Mouse (Mus musculus): ENCODE measurements around the gene P2rx3. TPM values are rescaled to one million over a fixed set of nuclear protein-coding genes. Genes with fewer than 3 reads are reported as not detected.

Gene P2rx3
- total RNA-seq, 2 experiments from 2014 or later: 2.3 to 2.4 TPM

DNA sequence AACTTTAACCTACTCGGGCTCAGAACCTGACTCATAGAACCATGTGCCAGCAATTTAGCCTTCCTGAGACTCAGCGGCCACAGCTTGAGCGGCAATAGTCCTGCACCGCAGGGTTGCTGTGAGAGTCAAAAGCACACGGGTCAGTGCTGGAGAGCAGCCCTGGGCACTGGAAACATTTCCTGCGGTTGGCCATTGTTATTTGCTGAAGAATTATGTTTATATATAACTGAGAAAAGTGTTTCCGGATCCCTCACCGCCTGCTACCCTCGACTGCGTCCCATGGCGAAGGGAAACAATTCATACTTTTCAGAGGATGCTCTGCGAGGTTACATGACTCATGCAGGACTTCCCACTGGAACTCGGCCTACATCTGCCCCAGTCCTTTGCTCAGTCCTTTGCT, 35.8 kb downstream of the P2rx3 start:
- Histone ChIP-seq H3K27ac (no peak overlapping the region), H3K4me3 (no peak overlapping the region)
- TF ChIP-seq CTCF (conservative IDR thresholded peaks at IDR 0.05): no peak
- no peak for DNase-seq (ENCODE audit: low spot score in 2 of 2)

DNA sequence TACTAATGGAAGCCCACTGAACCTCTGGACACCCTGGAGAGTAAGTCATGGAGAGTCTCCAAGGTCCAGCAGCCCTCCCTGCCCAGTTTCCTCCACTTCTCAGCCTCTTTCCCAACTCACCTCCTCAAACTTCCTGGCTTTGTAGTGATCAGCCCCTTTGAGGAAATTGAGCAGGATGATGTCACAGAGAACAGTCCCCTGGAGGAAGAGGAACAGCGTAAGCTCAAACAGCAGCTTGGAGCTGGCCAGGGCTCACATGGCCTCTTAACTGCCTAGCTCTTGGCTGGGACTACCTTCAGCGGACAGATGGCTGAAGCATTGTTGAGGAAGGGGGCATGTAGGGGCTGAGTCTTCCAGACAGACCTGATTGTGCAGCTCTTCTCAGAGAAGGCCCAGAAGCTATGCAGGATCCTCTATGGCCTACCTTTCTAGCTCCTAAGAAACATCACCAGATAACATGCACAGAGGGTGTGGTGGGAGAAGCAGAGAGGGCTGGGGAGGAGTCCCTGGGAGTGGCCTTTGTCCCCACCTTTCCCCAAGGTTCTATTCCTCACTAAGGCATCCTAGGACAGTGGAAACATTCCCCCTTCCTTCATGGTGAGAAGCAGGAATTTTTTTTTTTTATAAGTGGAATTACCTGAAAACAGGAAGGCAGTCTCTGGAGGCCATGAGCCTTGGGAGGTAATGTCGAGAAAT, 37.6 kb downstream of the P2rx3 start:
- no peak for DNase-seq (ENCODE audit: low spot score in 2 of 2)
- no peak overlapping the region for H3K27ac ChIP-seq
- H3K4me3 ChIP-seq: no peak overlapping the region
- TF ChIP-seq CTCF (conservative IDR thresholded peaks at IDR 0.05): no peak

DNA sequence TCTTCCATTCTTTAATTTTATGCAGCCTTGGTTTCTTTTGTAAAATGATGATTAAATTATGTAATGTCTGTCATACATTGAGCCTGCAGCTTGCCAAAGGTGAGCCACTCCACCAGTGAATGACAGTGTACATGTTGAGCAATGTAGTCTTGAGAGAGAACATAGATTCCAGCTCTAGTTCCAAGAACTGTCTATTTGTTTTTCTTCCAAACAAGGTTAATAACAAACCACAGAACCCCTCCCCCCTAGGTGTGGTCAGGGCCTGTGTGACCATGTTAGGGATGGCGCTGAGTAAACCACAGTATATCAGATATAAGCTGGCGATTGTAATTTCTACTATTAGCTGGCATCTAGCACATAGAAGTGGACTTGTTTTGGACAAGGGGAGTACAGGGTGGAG, 40.9 kb downstream of the P2rx3 start:
- TF ChIP-seq CTCF (conservative IDR thresholded peaks at IDR 0.05): no peak
- no peak for DNase-seq (ENCODE audit: low spot score in 2 of 2)
- Histone ChIP-seq H3K4me3 (no peak overlapping the region), H3K27ac (no peak overlapping the region)

DNA sequence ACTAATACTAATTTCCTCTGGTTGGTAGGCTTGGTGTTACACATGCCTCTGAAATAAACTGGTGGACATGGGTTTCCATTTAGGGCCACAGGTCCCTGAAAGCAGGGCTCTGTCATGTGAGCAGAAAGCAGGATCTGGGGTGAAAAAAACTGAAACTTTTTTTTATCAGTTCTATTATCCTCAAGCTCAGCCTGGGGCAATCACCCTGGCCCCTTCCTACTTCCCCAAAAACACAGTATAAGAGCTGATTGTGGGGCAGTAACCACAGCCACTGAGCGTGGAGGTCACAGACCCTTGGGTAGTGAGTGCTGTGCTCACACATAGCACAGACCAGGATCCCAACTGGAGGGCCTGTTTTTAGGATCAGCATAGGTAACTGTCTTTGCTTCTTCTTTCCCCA, 49.3 kb downstream of the P2rx3 start, which contains the start of gene Prg3:
Gene Prg3, plus strand, starts transcription at position 286 of the 400 bp plus-strand sequence.
- TF ChIP-seq CTCF (conservative IDR thresholded peaks at IDR 0.05): no peak
- no peak within 1 kb of the TSS for H3K4me3 ChIP-seq
- H3K27ac ChIP-seq: no peak within 1 kb of the TSS
- DNase-seq (ENCODE audit: low spot score in 2 of 2): no peak

DNA sequence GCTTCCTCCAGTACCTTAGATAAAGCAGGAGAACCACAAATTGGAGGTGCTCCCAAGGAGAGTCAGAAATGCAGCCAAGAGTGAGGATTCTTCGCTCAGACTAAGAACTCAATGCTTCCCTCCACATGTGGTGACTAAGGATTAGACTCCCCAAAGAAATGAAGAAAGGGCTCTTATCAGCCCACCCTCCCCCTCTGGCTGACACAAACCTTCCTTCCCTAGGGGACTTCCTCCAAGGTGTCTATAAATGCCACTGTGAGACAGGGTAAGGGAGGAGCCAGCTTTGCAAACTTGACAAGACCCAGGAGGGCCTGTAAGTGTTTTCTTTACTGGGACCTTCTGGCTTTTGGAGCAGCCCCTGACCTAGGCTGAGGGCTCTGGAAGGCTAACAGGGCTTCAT, 57.1 kb downstream of the P2rx3 start, which contains the start of gene Prg2:
Gene Prg2, plus strand, starts transcription at position 274 of the 400 bp plus-strand sequence.
- Histone ChIP-seq H3K27ac (no peak within 1 kb of the TSS), H3K4me3 (no peak within 1 kb of the TSS)
- no peak for TF ChIP-seq CTCF (conservative IDR thresholded peaks at IDR 0.05)
- DNase-seq (ENCODE audit: low spot score in 2 of 2): no peak

DNA sequence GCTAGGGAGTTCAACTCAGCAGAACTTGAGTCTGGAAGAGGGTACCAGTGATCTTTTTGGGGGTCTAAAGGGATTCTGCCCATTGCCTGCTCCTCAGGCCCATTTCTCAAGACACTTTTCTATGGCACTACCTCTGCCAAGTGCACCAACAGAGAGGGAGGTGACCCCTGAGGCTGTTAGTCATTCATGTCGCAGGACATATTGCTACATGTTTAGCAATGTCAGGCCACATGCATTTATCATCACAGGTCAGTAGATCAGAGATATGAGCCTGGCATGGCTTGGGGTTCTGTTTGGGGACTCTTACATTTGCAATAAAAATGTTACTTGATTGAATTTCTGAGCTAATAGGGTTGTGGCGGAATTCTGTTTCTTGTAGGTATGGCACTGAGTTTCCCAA, 61.7 kb downstream of the P2rx3 start:
- Histone ChIP-seq H3K27ac (no peak overlapping the region), H3K4me3 (no peak overlapping the region)
- no peak for DNase-seq (ENCODE audit: low spot score in 2 of 2)
- TF ChIP-seq CTCF (conservative IDR thresholded peaks at IDR 0.05): no peak

DNA sequence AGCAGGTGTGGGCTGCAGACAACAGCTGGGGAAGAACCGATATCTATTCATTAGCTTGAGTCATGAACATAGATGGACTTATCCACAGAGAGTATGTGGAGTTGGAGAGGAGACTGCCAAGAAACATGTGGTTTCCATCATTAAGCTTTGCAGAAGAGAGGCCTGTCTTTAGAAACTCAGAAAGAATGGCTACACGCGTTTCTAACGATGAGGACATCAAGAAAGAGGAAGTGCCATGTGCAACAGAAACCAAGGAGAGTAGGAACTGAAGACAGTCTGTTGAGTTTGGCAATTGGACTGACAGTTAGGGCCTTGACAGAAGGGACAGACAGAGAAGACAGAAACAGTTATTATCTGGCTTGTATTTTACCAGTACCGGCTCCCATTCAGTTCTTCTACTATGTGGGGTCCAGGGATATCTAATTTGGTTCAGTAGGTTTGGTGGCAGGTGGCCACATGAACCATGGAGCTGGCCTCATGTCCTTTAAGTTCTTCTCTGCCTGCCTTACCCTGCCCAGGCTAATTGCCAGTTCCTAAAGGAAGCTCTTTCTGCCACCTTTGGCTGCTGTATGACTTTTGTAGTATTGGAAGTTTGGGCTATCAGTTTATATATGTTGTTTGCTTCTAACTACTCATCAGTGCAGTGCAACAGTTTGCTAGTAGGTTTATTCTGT, 69.8 kb downstream of the P2rx3 start:
- Histone ChIP-seq H3K27ac (no peak overlapping the region), H3K4me3 (no peak overlapping the region)
- no peak for TF ChIP-seq CTCF (conservative IDR thresholded peaks at IDR 0.05)
- no peak for DNase-seq (ENCODE audit: low spot score in 2 of 2)

DNA sequence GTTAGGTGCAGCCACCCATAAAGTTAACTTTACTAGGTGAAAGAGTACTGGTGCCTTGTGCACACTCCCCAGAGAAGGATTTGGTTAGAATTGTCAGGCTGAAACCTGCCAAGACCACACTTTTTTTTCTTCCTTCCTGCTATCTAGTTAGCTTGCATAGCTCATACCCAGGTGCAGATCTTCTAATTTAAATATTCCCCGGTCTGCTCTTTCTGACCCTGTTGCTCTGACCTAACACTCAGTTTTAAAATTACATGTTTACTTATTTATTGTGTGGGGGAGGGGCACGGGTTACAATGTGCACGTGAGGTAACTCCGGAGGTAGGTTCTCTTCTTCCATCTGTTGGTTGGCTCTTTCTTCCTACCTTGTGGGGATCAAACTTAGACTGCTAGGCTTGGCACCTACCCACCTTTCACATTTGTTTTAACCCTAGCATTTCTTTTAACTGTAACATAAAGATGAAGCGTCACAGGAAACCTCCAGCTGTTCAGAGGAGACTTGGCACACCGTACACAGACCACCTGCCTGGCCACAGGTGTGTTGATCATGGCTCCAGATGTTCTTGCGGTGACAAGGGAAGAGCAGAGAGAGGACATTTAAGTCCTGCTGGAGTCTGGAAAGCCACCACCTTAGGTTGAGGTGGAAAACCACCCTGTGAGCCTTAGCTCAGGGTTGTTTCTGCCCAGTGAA, 73.0 kb downstream of the P2rx3 start:
- Histone ChIP-seq H3K27ac (no peak overlapping the region), H3K4me3 (no peak overlapping the region)
- no peak for DNase-seq (ENCODE audit: low spot score in 2 of 2)
- no peak for TF ChIP-seq CTCF (conservative IDR thresholded peaks at IDR 0.05)

DNA sequence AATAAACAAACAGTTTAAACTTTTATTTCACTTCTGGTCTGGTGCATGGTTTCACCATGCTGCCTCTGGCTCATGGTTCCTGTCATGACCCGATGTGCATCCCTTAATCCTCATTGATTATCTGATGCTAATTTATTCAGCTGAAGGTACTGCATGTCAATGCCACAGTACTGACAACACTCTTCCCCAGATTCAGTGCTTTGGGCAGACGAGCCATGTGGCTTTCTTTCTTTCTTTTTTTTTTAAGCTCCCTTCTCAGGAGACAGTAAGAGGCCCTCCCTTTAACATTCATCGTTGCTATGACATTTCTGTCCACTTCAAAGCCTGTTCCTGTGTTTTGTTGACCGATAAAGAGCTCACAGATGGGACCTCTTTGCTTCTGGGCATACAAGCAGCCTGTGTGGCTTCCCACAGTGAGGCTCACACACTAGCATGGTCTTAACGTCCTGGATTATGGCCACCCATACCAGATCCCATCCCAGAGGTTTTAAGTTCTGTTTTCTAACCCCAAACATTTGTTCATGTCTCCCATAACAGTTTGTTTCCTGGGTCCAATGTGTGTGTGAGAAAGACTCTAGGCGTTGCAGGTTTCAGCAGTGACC, 74.3 kb downstream of the P2rx3 start:
- no peak for TF ChIP-seq CTCF (conservative IDR thresholded peaks at IDR 0.05)

DNA sequence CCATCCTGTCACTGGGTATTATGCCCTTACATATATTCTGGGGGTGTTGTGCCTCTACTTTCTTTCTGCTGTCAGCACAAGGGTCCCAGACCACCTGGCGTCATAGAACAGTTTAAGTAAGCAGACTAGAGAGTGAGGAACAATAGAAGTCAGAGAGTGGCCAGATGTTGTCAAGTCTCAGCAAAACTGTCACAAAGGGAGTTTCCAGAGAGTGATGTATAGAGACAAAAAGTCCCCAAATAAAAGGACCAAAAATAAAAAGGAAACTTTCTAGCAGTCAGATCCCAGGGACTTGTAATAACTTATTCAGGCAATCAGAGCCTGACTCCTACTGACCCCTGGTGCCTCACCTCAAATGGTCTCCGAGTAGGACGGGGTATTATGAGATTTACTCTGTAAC, 75.4 kb downstream of the P2rx3 start:
- no peak for DNase-seq (ENCODE audit: low spot score in 2 of 2)
- H3K4me3 ChIP-seq: no peak overlapping the region
- no peak overlapping the region for H3K27ac ChIP-seq
- no peak for TF ChIP-seq CTCF (conservative IDR thresholded peaks at IDR 0.05)

More for the DNA sequence above, 74.3 kb downstream of the P2rx3 start:
- Histone ChIP-seq H3K4me3 (no peak overlapping the region), H3K27ac (no peak overlapping the region)
- DNase-seq (ENCODE audit: low spot score in 2 of 2): no peak

DNA sequence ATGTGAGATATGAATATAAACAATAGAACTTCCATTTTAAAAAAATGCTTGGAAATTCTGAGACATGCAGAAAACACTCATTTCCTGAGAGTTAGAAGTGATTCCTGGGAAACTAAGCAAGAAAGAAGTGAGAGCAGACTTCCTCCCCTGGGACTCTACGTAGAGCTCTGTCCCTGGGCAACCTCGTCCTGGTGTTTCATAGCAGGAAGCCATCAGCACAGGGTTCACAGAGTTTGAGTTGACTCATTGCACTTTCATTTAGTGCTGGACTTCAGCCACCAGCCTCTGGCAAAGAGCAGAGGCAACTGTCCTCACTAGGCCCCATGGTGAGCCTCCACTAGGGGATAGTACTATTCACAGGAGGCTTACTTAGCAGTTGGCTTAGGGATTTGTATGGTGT, 76.0 kb downstream of the P2rx3 start:
- H3K4me3 ChIP-seq: no peak overlapping the region
- DNase-seq (ENCODE audit: low spot score in 2 of 2): no peak
- no peak overlapping the region for H3K27ac ChIP-seq
- no peak for TF ChIP-seq CTCF (conservative IDR thresholded peaks at IDR 0.05)

DNA sequence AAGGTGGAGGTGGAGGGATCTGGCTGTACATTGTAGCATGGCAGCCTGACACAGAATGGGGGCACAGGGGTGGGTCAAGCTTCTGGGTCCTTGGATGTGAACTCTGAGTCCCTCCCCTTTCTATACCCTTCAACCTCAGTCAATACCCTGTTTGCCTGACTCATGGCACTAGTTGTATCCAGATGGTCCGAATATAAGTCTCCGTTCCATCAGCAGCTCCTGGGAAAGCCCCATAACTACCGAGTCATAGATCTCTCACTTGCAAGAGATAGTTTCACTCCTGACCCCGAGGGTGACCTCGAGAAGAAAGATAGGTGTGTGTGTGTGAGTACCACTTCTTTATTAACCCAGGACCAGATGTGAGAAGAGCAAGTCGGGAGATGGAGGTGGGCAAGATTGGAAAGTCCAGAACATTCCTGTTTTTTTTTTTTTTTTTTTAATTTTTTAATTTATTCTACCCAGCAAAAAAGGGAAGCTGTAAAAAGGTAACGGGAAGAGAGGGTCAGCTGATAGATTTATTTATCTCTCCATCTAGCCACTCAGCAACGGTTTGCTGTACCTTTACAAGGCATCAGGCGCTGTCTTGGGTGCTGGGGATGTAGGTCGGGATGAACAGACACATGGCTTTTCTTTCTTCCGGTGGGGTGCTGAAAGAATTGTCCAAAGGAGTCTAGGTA, 78.5 kb downstream of the P2rx3 start:
- no peak for TF ChIP-seq CTCF (conservative IDR thresholded peaks at IDR 0.05)
- DNase-seq (ENCODE audit: low spot score in 2 of 2): no peak
- Histone ChIP-seq H3K27ac (no peak overlapping the region), H3K4me3 (no peak overlapping the region)

All from layer of hippocampus, adult 2 months (tissue).